ENCODE assay signal across 8 mouse cellular contexts in the genomic region with DNA sequence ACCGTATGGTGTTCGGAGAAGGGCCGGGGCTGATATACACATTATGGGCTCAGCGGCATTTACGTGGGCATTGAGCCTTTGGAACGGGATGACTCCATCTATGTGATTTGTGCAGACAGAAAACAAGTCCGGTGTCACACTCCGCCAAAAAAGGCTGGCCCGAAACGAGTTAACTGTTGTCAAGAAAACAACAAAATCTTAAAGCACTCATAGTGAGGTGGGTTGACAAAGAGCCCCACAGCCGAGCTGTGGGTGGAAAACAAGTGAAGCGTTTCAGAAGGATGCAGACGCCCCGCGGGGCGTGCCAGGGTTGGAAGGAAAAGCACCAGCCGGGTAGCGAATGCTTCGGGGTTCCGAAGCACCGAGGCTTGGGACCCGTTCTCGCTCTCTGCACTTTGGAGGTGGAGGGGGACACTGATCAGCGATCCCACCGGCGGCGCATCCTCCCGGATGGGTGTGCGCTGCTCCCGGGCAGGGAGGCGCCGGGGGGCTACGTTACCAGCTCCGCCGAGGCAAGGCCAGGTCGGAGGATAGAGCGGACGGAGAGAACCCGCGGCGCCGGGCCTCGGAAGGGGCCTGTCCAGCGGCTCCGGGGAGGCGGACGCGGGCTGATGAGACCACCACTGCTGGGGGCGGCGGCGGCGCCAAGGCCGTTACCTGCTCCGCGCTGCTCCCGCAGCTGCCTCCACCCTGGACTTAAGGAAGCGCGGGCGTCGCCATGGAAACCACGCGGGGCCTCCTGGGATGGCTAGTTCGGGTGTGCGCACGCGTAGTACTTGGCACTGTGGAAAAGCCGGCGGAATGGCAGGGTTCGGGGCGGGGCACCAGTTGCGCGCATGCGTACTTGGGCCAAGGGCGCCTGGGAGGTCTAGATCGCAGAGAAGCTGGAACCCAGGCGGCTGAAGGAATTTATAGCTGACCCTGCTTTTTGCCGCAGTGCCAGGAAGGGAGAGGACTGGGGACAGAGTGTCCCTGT. TPM values are rescaled to one million over a fixed set of nuclear protein-coding genes. Genes with fewer than 3 reads are reported as not detected.
DNase-seq lines count a peak whose midpoint lies in the region; ATAC-seq and TF ChIP-seq lines count a peak whose summit lies in the region.

A gene (minus strand): TSS at position 741 of the 976 bp plus-strand sequence.

- H3K79me2 ChIP-seq in CH12.LX (replicated peaks; ENCODE audit: control insufficient read depth, extremely low read depth, insufficient read depth, poor library complexity, severe bottlenecking), result no peaks in the 10 kb centered on the region

- peaks cover 0 to 7% of the 10 kb centered on the region in 2 experiments; a peak in 2 of 4 replicates for H3K4me1 ChIP-seq in CH12.LX (ENCODE audit: control insufficient read depth in 1 of 2, insufficient read depth in 2 of 2)
- H3K4me1 ChIP-seq in forebrain, embryonic 11.5 days (replicated peaks; ENCODE audit: control insufficient read depth, insufficient read depth, low read length), result 0 out of 2 replicates have a peak, but pooled peaks cover 2% of the 10 kb centered on the region
- H3K4me1 ChIP-seq in heart, embryonic 16.5 days (ENCODE audit: control insufficient read depth, insufficient read depth, low read length), result peaks cover 8% of the 10 kb centered on the region
- H3K4me1 ChIP-seq in liver, embryonic 15.5 days (replicated peaks), result peaks cover 14% of the 10 kb centered on the region
- peaks cover 6% of the 10 kb centered on the region for H3K4me1 ChIP-seq in neural tube, embryonic 12.5 days

- peak; percentile 99 for DNase-seq in CH12.LX (ENCODE audit: extremely low read depth)
- DNase-seq in c-Kit-positive CD71-positive TER-119-negative erythroid progenitor cells, embryonic 14.5 days (ENCODE audit: low read depth), result peak; percentile 97
- peak; percentile 100 for DNase-seq in forebrain, embryonic 11.5 days (ENCODE audit: low spot score)
- DNase-seq in kidney, postnatal 36 days, result peak; percentile 99 to 100
- peak; percentile 96 for DNase-seq in telencephalon, adult 2 months (ENCODE audit: low read depth, low spot score)

- H3K4me2 ChIP-seq in CH12.LX (ENCODE audit: insufficient read depth, low read depth, poor library complexity, severe bottlenecking), result peak within 1 kb of the TSS; percentile 93
- H3K4me2 ChIP-seq in forebrain, embryonic 11.5 days (ENCODE audit: low read depth, low read length, severe bottlenecking), result peak within 1 kb of the TSS; percentile 83
- H3K4me2 ChIP-seq in heart, embryonic 16.5 days (ENCODE audit: low read depth, low read length), result peak within 1 kb of the TSS; percentile 81
- H3K4me2 ChIP-seq in liver, embryonic 15.5 days, result peak within 1 kb of the TSS; percentile 97
- H3K4me2 ChIP-seq in neural tube, embryonic 12.5 days (replicated peaks), result peak within 1 kb of the TSS; percentile 73

- TF ChIP-seq EP300 in CH12.LX (IDR thresholded peaks at IDR 0.05; ENCODE audit: low read length), result no peak

- dilution Hi-C loops in CH12.LX (cut with MboI; ENCODE audit: extremely low pct_ligation_motif_present, extremely low pct_unique_long_range_greater_than_20kb, low sequenced_read_pairs), result no loop called here

- H3K9me3 ChIP-seq in CH12.LX (replicated peaks; ENCODE audit: low read length), result no peaks in the 10 kb centered on the region
- no peaks in the 10 kb centered on the region for H3K9me3 ChIP-seq in forebrain, embryonic 11.5 days (ENCODE audit: control insufficient read depth, low read length)
- H3K9me3 ChIP-seq in heart, embryonic 16.5 days (replicated peaks; ENCODE audit: control insufficient read depth, low read length), result no peaks in the 10 kb centered on the region
- H3K9me3 ChIP-seq in liver, embryonic 15.5 days (replicated peaks), result no peaks in the 10 kb centered on the region
- H3K9me3 ChIP-seq in neural tube, embryonic 12.5 days, result no peaks in the 10 kb centered on the region

- H3K27ac ChIP-seq in CH12.LX (ENCODE audit: insufficient read depth, low read depth), result no peak within 1 kb of the TSS
- no peak within 1 kb of the TSS for H3K27ac ChIP-seq in forebrain, embryonic 11.5 days (ENCODE audit: low read depth, low read length)
- H3K27ac ChIP-seq in heart, embryonic 16.5 days (ENCODE audit: low read length), result peak within 1 kb of the TSS; percentile 92
- no peak within 1 kb of the TSS for H3K27ac ChIP-seq in liver, embryonic 15.5 days (replicated peaks)
- no peak within 1 kb of the TSS for H3K27ac ChIP-seq in neural tube, embryonic 12.5 days

- peak within 1 kb of the TSS; percentile 67 for H3K9ac ChIP-seq in CH12.LX (ENCODE audit: insufficient read depth, low read depth)
- H3K9ac ChIP-seq in forebrain, embryonic 11.5 days (ENCODE audit: low read length), result peak within 1 kb of the TSS; percentile 81
- H3K9ac ChIP-seq in heart, embryonic 16.5 days (ENCODE audit: low read length), result peak within 1 kb of the TSS; percentile 70
- peak within 1 kb of the TSS; percentile 65 for H3K9ac ChIP-seq in liver, embryonic 15.5 days
- H3K9ac ChIP-seq in neural tube, embryonic 12.5 days, result peak within 1 kb of the TSS; percentile 74

- peak within 1 kb of the TSS; percentile 65 to 92 (median 72) for H3K4me3 ChIP-seq in CH12.LX (replicated peaks in 1 of 3; ENCODE audit: low read depth in 2 of 3, low read length in 2 of 3, poor library complexity in 1 of 3)
- H3K4me3 ChIP-seq in forebrain, embryonic 11.5 days (ENCODE audit: low read depth, low read length), result peak within 1 kb of the TSS; percentile 86
- H3K4me3 ChIP-seq in heart, embryonic 16.5 days (ENCODE audit: low read length), result peak within 1 kb of the TSS; percentile 66
- peak within 1 kb of the TSS; percentile 72 for H3K4me3 ChIP-seq in liver, embryonic 15.5 days (replicated peaks)
- peak within 1 kb of the TSS; percentile 87 for H3K4me3 ChIP-seq in neural tube, embryonic 12.5 days

- WGBS in forebrain, embryonic 11.5 days, result under 1% methylated on average over 77 of the region's 77 CpGs
- under 1% methylated on average over 76 of the region's 77 CpGs for WGBS in heart, embryonic 16.5 days
- WGBS in liver, embryonic 15.5 days (ENCODE audit: insufficient replicate concordance), result 2% methylated on average over 77 of the region's 77 CpGs
- under 1% methylated on average over 75 of the region's 77 CpGs for WGBS in neural tube, embryonic 12.5 days

- H3K36me3 ChIP-seq in CH12.LX (replicated peaks in 1 of 2; ENCODE audit: control insufficient read depth in 1 of 2, insufficient read depth in 1 of 2, low read length in 1 of 2), result no peaks in the 10 kb centered on the region
- H3K36me3 ChIP-seq in forebrain, embryonic 11.5 days (ENCODE audit: control insufficient read depth, insufficient read depth, low read length), result no peaks in the 10 kb centered on the region
- H3K36me3 ChIP-seq in heart, embryonic 16.5 days (ENCODE audit: control insufficient read depth, insufficient read depth), result no peaks in the 10 kb centered on the region
- no peaks in the 10 kb centered on the region for H3K36me3 ChIP-seq in liver, embryonic 15.5 days (replicated peaks)
- no peaks in the 10 kb centered on the region for H3K36me3 ChIP-seq in neural tube, embryonic 12.5 days

- in situ Hi-C loops in CH12.LX (cut with MboI; ENCODE audit: low pct_ligation_motif_present, low pct_unique_long_range_greater_than_20kb, low sequenced_read_pairs), result no loop called here

- peak; percentile 95 for TF ChIP-seq POLR2A in CH12.LX (IDR thresholded peaks at IDR 0.05; ENCODE audit: low read depth, low read length)

- peaks cover 17% of the 10 kb centered on the region for H3K27me3 ChIP-seq in CH12.LX (replicated peaks)
- H3K27me3 ChIP-seq in forebrain, embryonic 11.5 days (ENCODE audit: control insufficient read depth, insufficient read depth, low read length), result no peaks in the 10 kb centered on the region
- H3K27me3 ChIP-seq in heart, embryonic 16.5 days (ENCODE audit: control insufficient read depth, insufficient read depth, low read length), result no peaks in the 10 kb centered on the region
- H3K27me3 ChIP-seq in liver, embryonic 15.5 days, result peaks cover 27% of the 10 kb centered on the region
- no peaks in the 10 kb centered on the region for H3K27me3 ChIP-seq in neural tube, embryonic 12.5 days (replicated peaks)

- no peak for TF ChIP-seq RAD21 in CH12.LX (IDR thresholded peaks at IDR 0.05; ENCODE audit: low read depth, low read length)

- ATAC-seq in forebrain, embryonic 11.5 days (replicated peaks; ENCODE audit: low FRiP score), result peak; percentile 99
- peak; percentile 98 for ATAC-seq in heart, embryonic 16.5 days (replicated peaks; ENCODE audit: extremely low read depth, insufficient read depth, low FRiP score)
- ATAC-seq in liver, embryonic 15.5 days (ENCODE audit: insufficient read depth), result peak; percentile 96
- peak; percentile 97 for ATAC-seq in neural tube, embryonic 12.5 days (ENCODE audit: low FRiP score, low read depth)

- no peak for TF ChIP-seq CTCF in CH12.LX (conservative IDR thresholded peaks at IDR 0.05 in 1 of 2, IDR thresholded peaks at IDR 0.05 in 1 of 2; ENCODE audit: low read depth in 2 of 2, low read length in 2 of 2)

TF ChIP-seq in CH12.LX, 34 proteins besides CTCF, POLR2A, EP300 and RAD21 (continues in another document):
- peak; percentile 93 for TF ChIP-seq MXI1 (IDR thresholded peaks at IDR 0.05; ENCODE audit: low read depth, low read length)
- TF ChIP-seq SIN3A (IDR thresholded peaks at IDR 0.05; ENCODE audit: low read length), result peak; percentile 91; the same call in 1 of the 2 replicates
- TF ChIP-seq NRF1 (IDR thresholded peaks at IDR 0.05; ENCODE audit: low read depth, low read length), result peak; percentile 93
- peak; percentile 73 for TF ChIP-seq ELF1 (IDR thresholded peaks at IDR 0.05; ENCODE audit: low read depth, low read length)
- TF ChIP-seq BHLHE40 (IDR thresholded peaks at IDR 0.05; ENCODE audit: low read depth, low read length), result 0 out of 2 replicates have a peak, but pooled peaks have one; percentile 15
- TF ChIP-seq TCF12 (IDR thresholded peaks at IDR 0.05; ENCODE audit: low read depth, low read length), result peak; percentile 76
- TF ChIP-seq POLR2AphosphoS2 (IDR thresholded peaks at IDR 0.05; ENCODE audit: low read depth, low read length), result peak; percentile 73; the same call in 1 of the 2 replicates
- peak; percentile 74 for TF ChIP-seq UBTF (IDR thresholded peaks at IDR 0.05; ENCODE audit: low read depth, low read length)
- TF ChIP-seq HCFC1 (IDR thresholded peaks at IDR 0.05; ENCODE audit: low read depth, low read length), result peak; percentile 74
- TF ChIP-seq ZMIZ1 (IDR thresholded peaks at IDR 0.05; ENCODE audit: low read depth, low read length), result 0 out of 2 replicates have a peak, but pooled peaks have one; percentile 47
- TF ChIP-seq SMC3 (IDR thresholded peaks at IDR 0.05; ENCODE audit: low read depth, low read length), result no peak
- TF ChIP-seq NELFE (IDR thresholded peaks at IDR 0.05; ENCODE audit: low read depth, low read length), result peak; percentile 89

RNA-seq across cellular contexts. Expression of the gene that starts here (rescaled TPM):
- total RNA-seq in CH12.LX (2012; rRNA removed) (0.04 TPM in 1 of 2 replicates, not detected in the other), CH12.LX (2014; rRNA removed) (not detected in 2 replicates)
- polyA plus RNA-seq in CH12.LX (2012; ENCODE audit: insufficient read length, low read depth), result 0.33 and 0.37 TPM in 2 replicates
- polyA plus RNA-seq in forebrain, embryonic 11.5 days (2014; fragmentation: Nextera tagmentation; extraction: Ambion mirVana), result 1.2 TPM in 2 replicates
- 1.2 TPM in 2 replicates for polyA plus RNA-seq in heart, embryonic 16.5 days (2015; fragmentation: Nextera tagmentation; extraction: Ambion mirVana)
- 0.07 and 0.08 TPM in 2 replicates for polyA plus RNA-seq in liver, embryonic 15.5 days (2015; fragmentation: Nextera tagmentation; extraction: Ambion mirVana)
- polyA plus RNA-seq in neural tube, embryonic 12.5 days (2016; fragmentation: Nextera tagmentation; extraction: Ambion mirVana), result 1.6 and 1.7 TPM in 2 replicates

Comparison
In these comparisons a context has a peak if more than half of its experiments do, and no peak if none do; other contexts are left out.
1. Peak in DNase-seq, H3K4me3 ChIP-seq, H3K9ac ChIP-seq and H3K4me2 ChIP-seq in CH12.LX; RNA of the gene not detected or under 1 TPM.
2. Peak in ATAC-seq, H3K4me3 ChIP-seq, H3K9ac ChIP-seq and H3K4me2 ChIP-seq in liver, embryonic 15.5 days; RNA of the gene not detected or under 1 TPM.